Mouse (Mus musculus) brain, adult 2 months (tissue): Measurements from ENCODE around the gene Mapk10.

Experiments
- DNase-seq: peaks from one replicate; pipeline ENCODE4 v3.0.0; 2011; ENCODE audit warnings: low read depth, low spot score

The Mapk10 gene

GRCm38 (mm10) chr5:102976540-102976939 lies 234.6 kb downstream of the Mapk10 start:
- no peak for DNase-seq

GRCm38 (mm10) chr5:102974400-102974799 lies 236.7 kb downstream of the Mapk10 start:
- DNase-seq = no peak

- DNase-seq = no peak
Measured at GRCm38 (mm10) chr5:102964396-102964795, 246.7 kb downstream of the Mapk10 start.

DNA sequence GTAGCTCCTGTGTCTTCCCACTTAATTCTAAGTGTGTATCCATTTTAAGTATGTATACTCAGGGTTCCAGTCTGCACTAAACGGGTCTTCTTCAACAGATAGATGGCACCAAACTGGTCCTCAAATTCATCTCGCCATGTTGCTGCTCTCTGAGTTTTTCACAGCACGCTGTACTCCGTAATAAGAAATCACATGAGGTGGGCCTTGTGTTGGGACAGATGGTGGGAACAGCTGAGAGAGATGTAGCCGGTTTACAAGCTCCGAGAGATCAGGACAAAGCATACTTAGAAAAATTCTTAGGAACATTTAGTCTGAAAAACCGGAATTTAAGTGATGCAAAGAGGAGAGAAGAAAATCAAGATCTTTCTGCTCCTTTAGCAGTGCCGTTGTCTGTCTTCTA lies 257.7 kb downstream of the Mapk10 start:
- DNase-seq = peak; percentile 87

DNA sequence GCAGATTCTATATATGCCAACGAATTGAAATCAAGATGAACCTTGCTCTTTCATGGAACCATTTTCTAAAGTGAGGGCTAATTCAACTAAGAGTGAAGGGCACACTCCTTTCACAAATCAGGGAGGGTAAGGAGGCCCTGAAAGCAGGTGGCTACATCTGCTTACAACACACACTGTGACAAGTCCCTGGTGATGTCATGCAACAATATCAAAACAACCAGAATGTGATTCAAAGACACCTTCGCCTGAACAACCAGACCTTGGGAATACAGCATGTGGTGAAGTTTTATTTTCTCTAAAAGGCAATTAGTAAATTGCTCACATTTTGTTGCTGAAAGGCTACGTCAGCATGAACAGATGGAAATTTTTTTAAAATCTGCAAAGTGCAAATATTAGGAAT lies 258.2 kb downstream of the Mapk10 start:
- DNase-seq = peak; percentile 11

- DNase-seq = peak; percentile 26
Measured at GRCm38 (mm10) chr5:102947061-102947711, 263.9 kb downstream of the Mapk10 start.

- peak; percentile 81 for DNase-seq
Measured at GRCm38 (mm10) chr5:102946625-102947024, 264.5 kb downstream of the Mapk10 start.

DNA sequence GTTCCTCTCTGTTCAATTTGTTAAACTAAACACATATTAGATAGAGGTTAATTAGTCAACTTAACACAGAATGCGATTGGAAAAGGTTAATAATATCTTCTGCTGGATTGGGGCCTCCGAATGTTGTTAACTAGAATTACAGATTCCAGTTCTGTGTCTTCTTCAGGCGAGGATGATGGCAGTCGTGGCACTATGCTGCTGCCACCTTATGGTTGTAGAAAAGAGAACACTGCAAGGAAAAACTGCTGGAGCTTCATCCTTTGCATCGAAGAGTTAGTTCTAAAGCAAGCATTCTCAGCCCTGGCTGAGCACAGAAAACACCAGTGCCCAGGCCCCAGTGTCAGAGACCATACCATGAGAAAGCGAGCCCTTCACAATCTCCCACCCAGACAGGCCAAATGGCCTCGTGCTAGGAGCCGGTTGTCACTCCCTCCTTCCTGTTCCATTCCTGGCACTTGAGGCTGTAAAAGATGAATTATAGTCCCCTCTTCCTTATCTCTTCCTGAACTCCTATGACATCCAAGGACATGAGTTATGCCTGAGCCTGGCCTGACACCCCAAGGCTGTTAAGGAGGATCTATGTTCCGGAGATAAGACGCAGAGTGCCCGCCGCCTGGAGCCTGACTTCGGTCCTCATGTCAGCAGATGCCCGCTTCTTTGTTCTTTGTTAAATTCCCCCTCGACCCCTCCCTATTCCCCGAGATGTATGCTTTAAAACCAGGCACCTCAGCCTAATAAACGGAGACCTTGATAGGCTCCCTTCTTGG lies 267.1 kb downstream of the Mapk10 start:
- DNase-seq = peak; percentile 71

DNA sequence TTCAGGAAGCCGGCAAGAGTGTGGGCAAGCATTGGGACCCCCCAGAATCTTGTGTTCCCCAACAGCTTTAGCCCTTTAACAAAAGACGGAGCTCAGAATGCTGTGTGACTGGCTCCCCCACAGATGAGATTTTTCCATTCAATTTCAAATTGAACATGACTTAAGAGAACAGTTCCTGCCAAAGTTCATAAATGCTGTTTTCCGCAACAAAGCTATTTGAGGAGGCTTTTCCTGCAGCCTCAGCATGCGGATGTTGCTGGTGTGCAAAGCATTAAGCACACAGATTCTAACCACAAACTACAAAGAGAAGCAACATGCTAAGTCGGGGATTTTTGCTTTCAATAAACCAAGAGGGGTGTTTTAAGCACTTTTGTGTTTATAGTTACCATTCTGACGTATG lies 281.0 kb downstream of the Mapk10 start:
- no peak for DNase-seq

- peak; percentile 91 for DNase-seq
Measured at GRCm38 (mm10) chr5:102926786-102927185, 284.3 kb downstream of the Mapk10 start.

DNA sequence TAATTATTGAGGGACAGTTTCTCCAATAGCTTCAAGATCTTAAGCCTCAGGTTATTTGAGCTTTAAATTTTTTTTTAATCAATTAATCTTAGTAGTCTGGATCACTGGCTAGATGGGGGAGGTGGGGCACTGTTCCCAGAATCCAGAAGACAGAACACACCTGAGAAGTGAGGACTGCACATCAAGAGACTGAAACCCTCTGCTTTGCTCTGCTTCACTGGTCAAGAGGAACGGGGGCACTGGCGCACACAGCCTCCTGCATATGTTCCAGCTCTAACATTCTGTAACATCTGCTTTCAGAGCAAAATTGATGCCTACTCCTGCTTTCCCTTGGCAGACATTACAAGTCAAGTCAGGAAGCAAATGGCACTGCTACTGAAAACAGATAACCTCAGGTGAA lies 290.9 kb downstream of the Mapk10 start:
- no peak for DNase-seq

DNA sequence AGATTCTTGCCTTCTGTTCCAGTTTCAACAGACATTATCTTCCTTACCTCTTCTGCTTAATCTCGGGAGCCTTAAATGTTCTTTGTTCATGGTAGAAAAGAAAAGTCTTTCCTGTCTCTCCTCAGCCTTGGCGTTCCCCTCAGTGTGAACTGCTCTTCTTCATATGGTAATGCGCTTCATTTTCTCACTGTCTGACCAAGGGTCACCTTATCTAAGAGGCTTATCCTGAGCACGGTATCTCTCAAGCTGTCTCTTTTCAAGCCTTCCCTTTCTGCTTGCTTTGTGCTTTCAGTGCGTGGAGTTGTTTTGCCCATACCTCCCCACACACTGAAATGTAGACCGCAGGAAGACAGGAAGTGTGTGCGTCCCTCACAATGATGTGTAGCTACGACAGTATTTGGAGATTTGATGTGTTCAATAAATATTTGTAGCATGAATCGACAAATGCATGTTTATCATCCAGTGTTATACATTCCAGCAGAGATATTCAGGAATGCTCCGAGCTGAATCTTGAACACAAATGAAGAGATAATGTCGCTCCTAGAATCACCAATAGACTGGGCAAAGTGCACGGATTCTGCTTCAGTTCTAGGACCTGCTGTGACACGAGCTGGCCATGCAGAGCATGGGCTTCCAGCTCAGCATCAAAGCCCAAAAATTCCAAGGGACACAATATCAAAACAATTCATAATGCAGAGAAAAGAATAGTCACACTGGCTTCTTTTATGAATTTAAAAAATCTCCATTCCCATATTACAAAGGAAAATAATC lies 305.5 kb downstream of the Mapk10 start:
- no peak for DNase-seq

GRCm38 (mm10) chr5:102904066-102904465 lies 307.1 kb downstream of the Mapk10 start:
- peak; percentile 53 for DNase-seq

- no peak for DNase-seq
Measured at GRCm38 (mm10) chr5:102903487-102903886, 307.6 kb downstream of the Mapk10 start.

GRCm38 (mm10) chr5:102901176-102901575 lies 310.0 kb downstream of the Mapk10 start:
- no peak for DNase-seq

DNA sequence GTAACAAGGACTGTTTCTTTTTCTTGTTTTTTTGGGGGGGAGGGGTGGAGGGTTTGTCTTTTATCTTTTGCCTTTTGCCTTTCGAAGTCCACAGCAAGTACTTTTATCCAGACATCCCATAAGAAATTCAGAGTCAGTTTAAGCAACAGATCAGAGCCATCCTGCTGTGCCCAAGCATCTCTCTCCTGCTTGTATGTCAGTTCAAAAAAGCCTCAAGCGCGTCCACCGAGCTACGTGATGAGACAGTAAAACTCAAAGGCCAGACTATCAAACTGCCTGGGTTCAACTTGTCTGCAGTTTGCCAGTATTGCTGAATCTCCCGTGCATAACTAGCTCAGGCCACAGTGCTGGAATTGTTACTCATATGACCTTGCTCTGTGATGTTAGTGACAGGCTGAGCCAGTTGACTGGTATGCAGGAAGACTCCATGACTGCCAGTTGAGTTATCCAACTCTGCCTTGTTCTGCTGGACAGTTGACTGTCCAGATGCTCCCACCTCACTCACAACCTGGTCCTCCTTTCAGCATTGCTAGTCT lies 311.4 kb downstream of the Mapk10 start:
- DNase-seq = no peak

DNA sequence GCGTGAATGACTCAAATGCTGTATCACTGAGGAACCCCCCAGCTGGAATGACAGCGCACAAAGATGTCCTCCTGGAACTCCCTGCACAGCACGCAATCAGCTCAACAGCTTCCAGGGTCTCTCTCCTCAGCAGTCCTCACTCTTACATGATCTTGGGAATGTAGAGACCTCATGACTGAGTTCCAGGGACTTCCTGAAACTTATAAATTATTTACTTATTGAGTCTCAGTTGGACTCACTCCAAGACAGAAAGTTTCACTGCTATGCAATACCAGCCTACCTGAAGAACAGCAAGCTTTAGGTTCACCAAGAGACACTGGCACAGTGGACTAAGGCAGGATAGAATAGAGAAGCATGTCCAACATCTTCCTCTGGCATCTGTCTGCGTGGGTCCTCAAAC lies 312.8 kb downstream of the Mapk10 start:
- DNase-seq = no peak

- DNase-seq = no peak
Measured at GRCm38 (mm10) chr5:102892226-102892625, 318.9 kb downstream of the Mapk10 start.

GRCm38 (mm10) chr5:102889163-102889488 lies 322.0 kb downstream of the Mapk10 start:
- DNase-seq = no peak

DNA sequence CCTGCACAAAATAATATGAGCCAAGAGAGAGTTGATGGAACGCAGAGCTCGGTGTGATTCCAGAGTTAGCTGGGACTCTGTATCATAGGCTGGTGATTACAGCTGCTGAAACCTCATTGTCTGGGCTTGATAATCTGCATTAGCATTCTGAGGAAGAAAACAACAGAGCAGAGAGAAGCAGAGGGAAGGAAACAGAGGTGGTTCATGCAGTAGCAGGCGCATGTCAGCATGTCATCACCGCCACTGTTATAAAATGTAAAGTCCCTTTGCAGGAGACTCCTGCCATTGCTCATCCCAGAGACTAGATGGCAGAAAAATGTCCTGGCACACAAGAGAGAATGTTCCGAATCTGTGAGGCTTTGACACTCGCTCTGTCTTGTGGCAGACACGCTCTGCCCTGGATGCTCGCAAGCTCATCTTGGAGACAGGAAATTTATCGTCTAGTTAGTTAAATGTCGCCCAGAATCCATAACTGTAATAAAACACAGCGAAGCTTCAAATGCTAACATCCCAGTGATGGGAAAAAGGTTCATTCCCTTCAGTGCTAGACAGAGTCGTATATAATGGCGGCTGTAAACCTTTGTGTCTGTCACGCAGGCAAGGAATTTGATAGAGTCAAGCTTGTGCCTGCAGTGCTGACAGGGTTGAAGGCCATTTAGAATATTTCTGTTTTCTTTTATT lies 322.5 kb downstream of the Mapk10 start:
- DNase-seq = no peak

GRCm38 (mm10) chr5:102875628-102876027 lies 335.5 kb downstream of the Mapk10 start:
- peak; percentile 26 for DNase-seq
